Mouse (Mus musculus): ENCODE results near the gene Pop7.

DNA sequence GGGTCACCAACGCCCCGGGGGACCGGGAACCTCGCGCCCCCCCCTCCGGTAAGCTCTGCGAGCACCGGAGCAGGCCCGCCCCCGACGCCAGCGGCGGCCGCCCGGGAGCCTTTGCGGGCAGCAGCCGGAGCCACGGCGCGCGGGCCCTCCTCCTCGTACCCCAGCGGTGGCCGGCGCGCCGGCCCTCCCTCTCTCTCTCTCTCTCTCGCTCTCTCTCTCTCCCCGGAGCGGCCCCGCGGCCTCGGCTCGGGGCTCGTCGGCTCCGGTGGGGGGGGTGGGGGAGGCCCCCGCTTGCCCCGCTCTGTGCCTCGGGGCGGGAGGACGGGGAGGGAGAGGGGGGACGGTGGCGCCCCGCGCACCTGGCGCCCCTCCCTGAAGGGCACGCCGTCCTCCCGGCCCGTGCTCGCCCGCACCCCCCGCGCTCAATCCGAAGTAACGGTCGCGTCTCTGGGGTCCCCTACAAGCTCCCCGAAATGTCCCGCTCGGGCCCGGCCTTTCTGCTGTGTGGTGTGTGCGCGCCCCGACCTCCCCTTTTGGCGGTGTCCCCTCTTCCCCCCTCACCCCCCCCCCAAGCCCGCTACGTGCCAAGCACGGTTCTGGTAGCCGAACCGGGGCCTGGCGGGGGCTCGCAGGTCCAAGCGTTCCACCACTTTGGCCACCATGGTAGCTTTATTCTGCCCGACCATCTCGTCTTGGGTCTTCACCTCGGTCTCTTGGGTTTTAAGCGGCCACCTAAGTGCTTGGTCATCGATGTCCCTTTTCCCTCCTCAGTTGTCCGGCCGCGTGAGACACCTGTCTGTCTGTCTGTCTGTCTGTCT is 8.5 kb upstream of the Pop7 start:
- TF ChIP-seq CTCF (conservative IDR thresholded peaks at IDR 0.05; ENCODE audit: insufficient read depth, insufficient read length, low read depth, low read length) (no peak), POLR2A (IDR thresholded peaks at IDR 0.05; ENCODE audit: low read depth, low read length) (no peak)

Data from kidney, adult 2 months (tissue).